Mouse (Mus musculus) kidney, postnatal 25 days (tissue): Measurements from ENCODE around the gene Ppm1j.

Experiments
- DNase-seq, 2 experiments: peaks; one replicate each; pipeline ENCODE4 v3.0.0; 2021; ENCODE audit warnings: mixed read lengths in 2 of 2

Gene Ppm1j

DNA sequence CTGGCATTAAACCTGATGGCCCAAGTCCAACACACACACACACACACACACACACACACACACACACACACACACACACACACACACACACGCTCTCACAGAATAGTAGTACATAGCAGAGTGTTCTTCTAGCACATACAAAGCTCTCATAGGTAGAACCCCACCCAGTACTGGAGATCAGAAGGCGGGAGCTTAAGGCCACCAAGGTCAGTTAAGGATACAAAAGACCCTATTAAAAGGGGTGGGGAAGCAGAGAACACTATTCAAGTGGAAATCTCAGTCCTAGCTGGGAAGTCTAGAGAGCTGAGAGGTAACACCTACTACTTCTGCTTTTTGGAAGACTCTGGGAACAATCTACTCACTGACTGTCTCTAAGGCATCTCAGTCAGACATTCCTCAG is 34.5 kb downstream of the Ppm1j start:
- no peak for DNase-seq

DNA sequence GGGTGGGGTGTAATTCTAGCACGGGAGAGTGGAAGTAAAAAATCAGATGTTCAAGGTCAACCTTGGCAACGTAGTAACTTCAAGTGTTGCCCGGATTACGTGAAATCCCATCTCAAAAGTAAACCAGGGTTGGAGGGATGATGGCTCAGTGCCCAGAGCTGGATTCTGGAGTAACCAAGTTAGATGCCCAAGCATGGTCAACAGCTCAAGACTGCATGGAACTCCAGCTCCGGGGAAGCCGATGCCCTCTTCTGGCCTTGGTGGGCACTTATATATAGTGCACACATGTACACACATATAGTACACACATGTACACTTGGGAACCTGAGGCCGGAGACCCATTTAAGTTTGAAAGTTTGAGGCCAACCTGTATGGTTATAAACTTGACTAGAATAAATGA is 35.3 kb downstream of the Ppm1j start:
- no peak for DNase-seq

- peak; percentile 56 to 81 for DNase-seq
Observed at GRCm38 (mm10) chr3:104817481-104817990, 36.7 kb downstream of the Ppm1j start.

- DNase-seq, result peak; percentile 85 to 95
Observed at GRCm38 (mm10) chr3:104817991-104818748, 37.3 kb downstream of the Ppm1j start, which contains the start of gene Mov10. Gene Mov10, minus strand, starts transcription at chr3:104818563.

DNA sequence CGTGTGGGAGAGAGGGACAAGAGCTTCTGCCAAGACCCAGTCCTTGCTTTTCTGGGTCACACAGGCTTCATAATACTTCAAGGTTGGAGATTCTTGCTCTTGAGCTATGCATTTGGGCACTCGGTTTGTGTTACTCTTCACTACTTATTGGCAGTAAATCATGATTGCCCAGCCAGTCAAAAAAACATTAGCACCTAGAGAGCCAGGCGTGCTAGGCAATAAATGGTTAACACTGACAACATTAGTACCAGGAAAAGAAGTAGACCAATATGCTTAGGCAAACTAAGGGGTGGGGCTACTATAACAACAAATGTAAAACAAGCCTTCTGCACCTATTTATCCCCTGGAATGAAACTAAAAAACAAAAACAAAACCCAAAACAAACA is 37.9 kb downstream of the Ppm1j start:
- DNase-seq, result no peak

DNA sequence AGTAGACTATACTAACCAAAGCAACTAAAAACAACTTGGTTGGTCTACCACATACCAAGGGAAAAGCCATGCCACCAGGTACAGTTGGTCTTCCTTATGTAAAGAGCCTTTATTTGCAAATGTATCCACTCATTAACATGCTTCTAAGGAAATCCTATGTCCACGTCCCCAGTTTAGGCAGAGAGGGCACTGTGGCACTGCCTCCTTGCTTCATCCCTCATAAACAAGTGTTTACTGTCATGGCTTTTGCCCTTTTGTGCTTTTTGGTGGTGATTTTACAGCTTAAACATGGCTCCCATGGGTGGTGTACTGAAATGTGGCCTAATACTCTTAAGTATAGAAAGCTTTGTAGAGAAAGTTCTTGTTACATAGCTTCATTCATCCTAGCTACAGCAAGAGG is 39.6 kb downstream of the Ppm1j start:
- DNase-seq, result no peak

- DNase-seq, result no peak
Observed at GRCm38 (mm10) chr3:104822413-104822812, 41.6 kb downstream of the Ppm1j start.
